Mouse (Mus musculus): ENCODE results near the gene Tpt1.
"Not testable (repeated sequence)": the region's sequence is repeated elsewhere in the genome, so short reads cannot be mapped to it uniquely, and the experiment has no call there.

Gene Tpt1

GRCm38 (mm10) chr14:75844111-75844695 lies 690 bp upstream of the Tpt1 start:
- DNase-seq: no peak

- peak; percentile 82 to 87 for DNase-seq
Observed at GRCm38 (mm10) chr14:75845698-75846115, 814 bp downstream of the Tpt1 start.

GRCm38 (mm10) chr14:75847669-75848068 lies 2.8 kb downstream of the Tpt1 start:
- DNase-seq: no peak

DNA sequence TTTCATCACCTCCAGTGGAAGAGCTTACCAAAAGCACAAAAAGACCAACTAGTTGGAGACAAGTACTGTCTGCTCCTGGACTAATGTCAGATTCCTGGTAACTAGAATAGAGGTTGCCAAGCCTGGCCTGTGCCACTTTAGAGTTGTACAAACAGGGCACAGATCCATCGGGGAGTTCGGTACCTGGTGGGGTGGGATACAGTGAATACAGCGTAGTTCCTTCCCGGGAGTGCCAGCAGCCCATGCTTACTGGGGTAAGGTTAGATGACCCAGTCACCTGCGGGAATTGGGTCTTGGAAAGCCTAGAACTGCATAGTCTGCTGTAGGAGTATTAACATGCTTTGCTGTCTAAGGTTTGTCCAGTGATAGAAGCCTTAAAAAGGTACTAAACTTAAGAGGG lies 3.6 kb downstream of the Tpt1 start:
- DNase-seq: no peak

GRCm38 (mm10) chr14:75849236-75849635 lies 4.3 kb downstream of the Tpt1 start:
- no peak for DNase-seq

- DNase-seq: no peak
Observed at GRCm38 (mm10) chr14:75849842-75850568, 5.1 kb downstream of the Tpt1 start.

DNA sequence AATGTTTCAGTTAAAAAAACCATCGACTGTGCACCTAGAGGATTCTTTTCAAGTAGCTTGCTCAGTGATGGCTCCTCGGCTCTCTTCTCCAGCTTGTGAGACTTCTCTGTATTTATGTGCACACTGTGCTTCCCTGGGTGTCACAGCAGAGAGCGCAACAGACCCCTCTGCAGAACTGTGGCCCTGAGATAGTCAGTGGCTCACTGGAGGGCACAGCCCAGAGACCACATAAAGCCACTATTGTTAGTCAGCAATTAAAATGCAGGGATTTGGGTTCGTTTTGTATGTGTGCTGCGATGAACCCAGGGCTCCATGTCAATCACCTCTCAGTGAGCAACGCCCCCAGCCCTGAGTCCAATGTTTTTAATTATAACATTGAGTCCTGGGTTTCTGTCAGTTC lies 5.9 kb downstream of the Tpt1 start:
- DNase-seq: no peak

GRCm38 (mm10) chr14:75852016-75852415 lies 7.1 kb downstream of the Tpt1 start:
- DNase-seq: no peak

DNA sequence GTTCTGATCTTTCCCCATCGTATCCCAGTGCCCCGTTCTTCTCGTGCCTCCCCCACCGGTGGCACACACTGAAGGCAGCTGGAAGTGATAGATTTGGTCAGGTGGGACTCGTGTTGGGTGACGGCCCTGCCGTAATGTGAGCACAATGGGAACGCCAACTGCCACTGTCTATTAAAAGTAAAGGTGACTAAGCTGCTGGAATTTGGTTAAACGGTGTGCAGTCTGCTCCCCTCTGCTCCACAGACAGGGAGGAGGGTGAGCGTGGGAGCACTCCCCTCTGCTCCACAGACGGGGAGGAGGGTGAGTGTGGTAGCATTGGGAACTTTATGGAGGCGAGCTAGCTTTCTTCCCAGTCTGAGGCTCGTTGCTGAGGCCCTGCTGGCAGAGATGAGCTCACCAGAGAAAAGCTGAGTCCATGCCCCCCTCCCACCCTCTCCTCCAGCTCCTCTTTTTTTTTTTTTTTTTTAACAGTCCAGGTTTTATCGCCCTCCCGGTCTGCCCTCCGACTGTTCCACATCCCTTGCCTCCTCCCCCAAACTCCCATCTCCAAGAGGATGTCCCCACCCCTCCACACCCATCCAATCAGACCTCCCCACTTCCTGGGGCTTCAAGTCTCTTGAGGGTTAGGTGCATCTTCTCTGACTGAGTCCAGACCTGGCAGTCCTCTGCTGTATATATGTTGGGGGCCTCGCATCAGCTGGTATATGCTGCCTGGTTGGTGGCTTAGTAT lies 10.5 kb downstream of the Tpt1 start:
- no peak for DNase-seq

DNA sequence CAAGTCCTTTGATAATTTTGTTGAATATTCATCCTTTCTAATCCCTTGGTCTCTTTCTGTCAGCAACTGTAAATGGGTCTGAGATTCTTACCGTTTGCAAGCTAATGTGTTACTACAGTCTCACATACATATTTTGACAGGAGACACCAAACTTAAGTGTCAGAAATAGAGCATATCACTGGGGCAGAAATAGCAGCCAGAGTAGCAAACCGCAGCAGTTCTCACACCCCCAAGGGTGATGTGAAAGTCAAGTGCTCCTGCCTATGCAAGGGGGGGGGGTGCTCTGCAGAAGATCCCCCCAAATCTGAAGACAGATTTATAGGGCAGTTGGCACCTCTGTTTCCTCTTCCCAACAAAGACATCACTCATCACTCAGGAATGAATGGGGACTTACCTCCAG lies 13.3 kb downstream of the Tpt1 start:
- no peak for DNase-seq

DNA sequence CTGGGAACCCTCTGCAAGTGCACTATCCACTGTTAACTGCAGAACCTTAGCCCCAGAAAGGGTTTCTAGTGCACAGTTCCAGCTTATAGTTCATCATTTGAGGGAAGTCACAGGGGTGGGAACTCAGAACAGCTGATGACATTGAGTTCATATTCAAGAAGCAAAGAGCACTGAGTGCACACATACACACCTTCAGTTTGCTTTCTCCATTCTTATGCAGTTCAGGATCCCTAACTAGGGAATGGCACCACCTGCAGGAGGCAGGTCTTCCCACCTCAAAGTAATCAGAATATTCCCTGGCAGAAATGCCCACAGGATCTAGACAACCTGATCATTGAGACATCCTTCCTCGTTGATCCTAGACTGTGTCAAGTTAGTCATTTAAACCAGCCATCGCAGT lies 14.7 kb downstream of the Tpt1 start:
- DNase-seq: no peak

DNA sequence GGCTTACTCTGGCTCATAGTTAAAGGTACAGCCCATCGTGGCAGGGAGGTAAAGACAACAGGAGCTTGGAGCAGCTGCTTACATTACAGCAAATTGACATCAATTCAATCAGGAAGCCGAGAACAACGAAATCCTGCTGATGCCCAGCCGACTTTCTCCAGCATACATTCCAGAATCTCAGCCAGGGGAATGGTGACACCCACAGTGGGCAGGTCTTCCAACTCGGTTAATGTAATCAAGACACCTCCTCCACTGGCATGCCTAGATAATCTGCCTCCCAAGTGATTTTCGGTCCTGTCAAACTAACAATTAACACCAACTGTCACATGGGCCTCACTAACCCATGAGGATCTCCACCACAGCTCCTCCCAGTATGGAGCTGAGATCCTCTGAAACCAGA lies 17.8 kb downstream of the Tpt1 start:
- DNase-seq: no peak

- DNase-seq: no peak
Observed at GRCm38 (mm10) chr14:75863549-75864409, 18.9 kb downstream of the Tpt1 start.

- no peak for DNase-seq
Observed at GRCm38 (mm10) chr14:75866706-75867333, 21.9 kb downstream of the Tpt1 start.

- not testable (repeated sequence) for DNase-seq
Observed at GRCm38 (mm10) chr14:75868028-75868427, 23.1 kb downstream of the Tpt1 start.

- DNase-seq: no peak
Observed at GRCm38 (mm10) chr14:75869769-75870363, 25.0 kb downstream of the Tpt1 start.

- DNase-seq: no peak
Observed at GRCm38 (mm10) chr14:75870631-75871030, 25.7 kb downstream of the Tpt1 start.

GRCm38 (mm10) chr14:75871111-75871510 lies 26.2 kb downstream of the Tpt1 start:
- DNase-seq: no peak

- no peak for DNase-seq
Observed at GRCm38 (mm10) chr14:75871750-75872149, 26.9 kb downstream of the Tpt1 start.

- no peak for DNase-seq
Observed at GRCm38 (mm10) chr14:75873612-75874011, 28.7 kb downstream of the Tpt1 start.

- peak; percentile 40 to 51 for DNase-seq
Observed at GRCm38 (mm10) chr14:75876320-75877043, 31.6 kb downstream of the Tpt1 start.
